Mouse (Mus musculus) neural tube, embryonic 14.5 days (tissue): Measurements from ENCODE around the gene Prdm4. TPM values are rescaled to one million over a fixed set of nuclear protein-coding genes. Genes with fewer than 3 reads are reported as not detected.

Experiments used
- ATAC-seq: fragments of 200-750 bp; cut with Nextera tagmentation; 2 replicates; pipeline ENCODE4 v1.8.0; 2017; ENCODE audit warnings: low read depth, mild to moderate bottlenecking, moderate TSS enrichment, moderate library complexity
- H3K27ac ChIP-seq: fragments of 300-500 bp; sonication (generic); 2 replicates; pipeline ENCODE4 v1.5.1; 2014; ENCODE audit warnings: low read depth, mild to moderate bottlenecking, control low read depth, low read length, moderate library complexity, mixed read lengths
- H3K27me3 ChIP-seq: fragments of 300-500 bp; sonication (generic); 2 replicates; pipeline ENCODE4 v1.6.1; 2014; ENCODE audit warnings: low read length; ENCODE audit not compliant: control insufficient read depth, insufficient read depth
- H3K36me3 ChIP-seq: fragments of 300-500 bp; sonication (generic); 2 replicates; pipeline ENCODE4 v1.6.1; 2014; ENCODE audit warnings: low read length, mixed read lengths; ENCODE audit not compliant: control insufficient read depth, insufficient read depth
- H3K4me1 ChIP-seq: fragments of 300-500 bp; sonication (generic); 2 replicates; pipeline ENCODE4 v1.6.1; 2014; ENCODE audit warnings: low read length; ENCODE audit not compliant: control insufficient read depth, insufficient read depth
- H3K4me2 ChIP-seq: fragments of 300-500 bp; sonication (generic); 2 replicates; pipeline ENCODE4 v1.6.1; 2014; ENCODE audit warnings: mild to moderate bottlenecking, low read depth, low read length, control low read depth
- H3K4me3 ChIP-seq: fragments of 300-500 bp; sonication (generic); 2 replicates; pipeline ENCODE4 v1.5.1; 2014; ENCODE audit warnings: low read depth, low read length, control low read depth, mixed read lengths
- H3K9ac ChIP-seq: fragments of 300-500 bp; sonication (generic); replicated peaks from 2 replicates; pipeline ENCODE4 v1.6.1; 2014; ENCODE audit warnings: low read depth, mild to moderate bottlenecking, control low read depth, low read length, mixed read lengths
- H3K9me3 ChIP-seq: fragments of 300-500 bp; sonication (generic); 2 replicates; pipeline ENCODE4 v1.6.1; 2016; ENCODE audit warnings: low read length; ENCODE audit not compliant: control insufficient read depth
- WGBS: fragments of 180-500 bp; shearing (Covaris S2); extraction: QIAGEN DNeasy Blood & Tissue Kit; methylation state at CpG from one replicate; pipeline ENCODE4 v1.1.7; 2014; 5-methylcytosine and 5-hydroxymethylcytosine counted together
- polyA plus RNA-seq: library from polyadenylated mRNA; unstranded; fragments of >200 nt; fragmentation: Nextera tagmentation; extraction: Ambion mirVana; gene quantifications from 2 replicates; pipeline ENCODE4 v1.2.1, GENCODE M21; 2014

Prdm4 gene
- polyA plus RNA-seq, 1 experiment from 2014 or later: 29.7 TPM

DNA sequence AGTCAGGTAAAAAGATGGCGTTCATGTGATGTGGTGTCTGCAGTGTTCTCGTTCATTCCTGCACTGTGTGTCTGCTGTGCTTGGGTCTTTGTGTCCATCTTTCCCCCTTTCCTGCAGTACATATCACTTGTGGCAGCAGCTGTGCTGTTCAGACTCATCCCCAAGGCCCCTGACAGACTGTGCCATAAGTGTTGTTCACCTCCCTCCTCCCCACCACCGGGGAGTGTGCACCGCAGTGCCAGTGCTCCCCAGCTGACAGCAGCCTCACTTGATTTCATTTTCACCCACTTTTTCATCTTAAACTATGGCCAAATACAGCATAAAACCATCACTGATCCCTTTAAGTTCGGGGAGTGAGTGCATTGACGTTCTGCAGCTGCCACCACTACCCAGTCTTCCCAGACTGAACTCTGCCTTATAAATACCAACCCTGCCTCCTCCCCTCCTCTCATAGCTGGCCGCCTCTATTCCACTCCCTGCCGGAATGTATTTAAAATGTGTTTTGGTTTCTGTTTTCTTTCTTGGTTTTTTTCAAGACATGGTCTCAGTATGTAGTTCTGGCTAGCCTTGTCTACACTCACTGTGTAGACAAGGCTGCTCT lies 37.0 kb downstream of the Prdm4 start:
- Histone ChIP-seq H3K27me3 (no peaks in the 10 kb centered on the region), H3K9me3 (no peaks in the 10 kb centered on the region), H3K4me3 (no peak overlapping the region), H3K9ac (no peak overlapping the region), H3K36me3 (peaks cover 71% of the 10 kb centered on the region), H3K4me2 (no peak overlapping the region), H3K4me1 (no peaks in the 10 kb centered on the region), H3K27ac (no peak overlapping the region)
- WGBS: 92% methylated on average over 8 of the region's 8 CpGs
- no peak for ATAC-seq

DNA sequence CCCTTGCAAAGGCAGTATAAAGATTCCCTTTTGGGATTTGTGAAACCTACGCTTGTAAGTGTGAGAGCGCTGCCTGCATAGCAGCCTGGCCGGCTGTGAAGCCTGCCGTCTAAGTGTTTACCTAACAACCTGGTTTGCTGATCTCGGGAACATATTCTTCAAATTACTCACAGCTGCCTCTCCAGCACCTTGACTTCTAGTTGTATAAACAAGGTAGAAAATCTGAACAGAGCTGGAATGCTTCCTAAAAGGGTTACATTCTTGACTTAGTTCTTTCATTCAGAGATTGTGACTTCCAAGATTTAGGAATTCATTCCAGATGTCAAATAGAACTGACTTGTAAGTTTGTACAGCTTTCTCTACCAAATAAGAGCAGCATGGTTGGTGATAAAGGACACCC lies 41.1 kb downstream of the Prdm4 start:
- H3K27ac ChIP-seq: no peak overlapping the region
- H3K27me3 ChIP-seq: no peaks in the 10 kb centered on the region; the same call in 1 of the 2 replicates
- WGBS: 92% methylated on average over 5 of the region's 5 CpGs
- H3K4me2 ChIP-seq: no peak overlapping the region
- no peak for ATAC-seq
- no peak overlapping the region for H3K9ac ChIP-seq
- peaks cover 8% of the 10 kb centered on the region for H3K4me1 ChIP-seq
- H3K9me3 ChIP-seq: no peaks in the 10 kb centered on the region
- peaks cover 53% of the 10 kb centered on the region for H3K36me3 ChIP-seq
- no peak overlapping the region for H3K4me3 ChIP-seq

DNA sequence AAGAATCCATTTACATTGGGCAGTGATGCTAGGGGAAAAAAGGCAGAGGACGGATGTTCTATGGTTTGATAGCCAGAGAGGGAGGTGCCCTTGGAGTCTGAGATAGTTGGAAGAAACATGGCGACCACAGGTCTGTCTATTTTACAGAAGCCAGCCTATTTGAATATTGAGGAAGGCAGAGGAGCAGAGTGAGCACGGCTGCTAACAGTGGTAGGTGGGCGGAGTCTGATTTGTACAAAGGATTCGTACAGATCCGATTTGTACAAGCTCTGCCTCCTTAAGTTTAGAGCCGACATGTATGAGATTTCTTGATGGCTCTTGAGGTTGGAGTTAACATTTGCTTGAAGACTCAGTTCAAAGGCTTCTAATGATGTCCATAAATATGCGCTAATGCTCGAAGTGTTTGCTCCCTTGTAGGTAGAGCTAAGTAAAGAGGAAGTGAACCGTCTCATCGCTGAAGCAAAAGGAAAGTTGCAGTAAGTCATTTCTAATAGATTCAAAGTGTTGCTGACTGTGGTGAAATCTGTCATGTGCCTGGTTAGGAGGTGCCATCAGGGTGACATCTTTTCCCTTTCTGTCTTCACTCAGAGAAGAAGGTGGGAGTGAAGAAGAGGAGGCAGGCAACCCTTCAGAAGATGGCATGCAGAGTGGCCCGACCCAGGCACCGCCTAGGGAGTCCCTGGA lies 42.9 kb downstream of the Prdm4 start:
- no peak for ATAC-seq
- Histone ChIP-seq H3K9me3 (no peaks in the 10 kb centered on the region), H3K27ac (no peak overlapping the region), H3K27me3 (no peaks in the 10 kb centered on the region; the same call in 1 of the 2 replicates), H3K4me3 (no peak overlapping the region), H3K4me1 (peaks cover 8% of the 10 kb centered on the region), H3K36me3 (peaks cover 39% of the 10 kb centered on the region), H3K9ac (no peak overlapping the region), H3K4me2 (no peak overlapping the region)
- WGBS: 94% methylated on average over 13 of the region's 13 CpGs

DNA sequence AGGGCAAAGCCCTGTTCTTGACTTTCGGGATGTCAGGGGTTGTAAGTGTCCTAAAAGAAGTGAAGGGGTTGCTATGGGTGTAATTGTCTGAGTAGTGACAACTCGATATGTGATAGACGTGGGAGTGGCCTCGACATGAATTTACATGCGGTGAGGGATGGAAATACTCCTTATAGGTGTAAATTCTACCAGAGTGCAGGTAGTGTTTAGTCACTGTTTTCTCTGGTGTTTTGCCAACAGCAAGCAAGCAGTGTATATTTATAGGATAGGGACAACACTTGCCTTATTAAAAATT lies 44.5 kb downstream of the Prdm4 start:
- Histone ChIP-seq H3K36me3 (peaks cover 26% of the 10 kb centered on the region), H3K9me3 (no peaks in the 10 kb centered on the region), H3K27ac (no peak overlapping the region), H3K4me2 (peak overlapping the region; percentile 86), H3K27me3 (no peaks in the 10 kb centered on the region; the same call in 1 of the 2 replicates), H3K4me3 (peak overlapping the region; percentile 99), H3K4me1 (peaks cover 8% of the 10 kb centered on the region), H3K9ac (peak overlapping the region; percentile 87)
- 7% methylated on average over 5 of the region's 5 CpGs for WGBS
- ATAC-seq: peak; percentile 42; the same call in 1 of the 2 replicates

DNA sequence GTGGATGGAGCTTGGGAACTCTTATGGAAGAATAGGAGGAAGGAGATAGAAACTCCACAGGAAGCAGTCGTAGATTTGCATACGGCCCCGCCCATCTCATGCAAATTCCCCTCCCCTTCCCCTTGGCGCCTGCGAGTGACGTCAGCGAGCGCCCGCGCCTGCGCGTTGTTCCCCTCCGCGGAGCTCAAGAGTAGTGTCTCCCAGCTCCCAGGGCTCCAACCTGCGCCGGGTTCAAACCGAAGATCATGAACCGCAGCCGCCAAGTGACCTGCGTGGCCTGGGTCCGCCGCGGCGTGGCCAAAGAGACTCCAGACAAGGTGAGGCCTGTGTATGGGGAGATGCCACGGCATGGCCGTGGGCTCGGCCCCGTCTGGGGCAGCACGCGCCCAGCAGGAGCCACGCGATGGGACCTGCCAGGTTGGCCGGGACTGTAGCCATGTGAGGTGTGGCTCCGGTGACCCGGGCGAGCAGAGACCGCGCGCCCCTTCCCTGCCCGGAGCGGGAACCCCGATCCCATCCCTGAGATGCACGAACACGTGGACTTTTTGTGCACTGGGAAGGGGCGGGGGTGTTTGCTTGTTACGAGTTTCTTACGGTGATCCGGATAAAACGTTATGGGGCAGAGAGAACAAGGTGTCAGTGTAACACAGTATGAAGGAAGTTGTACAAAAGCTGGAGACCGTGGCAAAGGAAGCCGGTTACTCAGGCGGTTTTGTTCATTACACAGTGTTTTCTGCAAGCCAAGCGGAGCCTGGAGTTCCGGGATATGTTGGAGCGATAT lies 45.1 kb downstream of the Prdm4 start:
- Histone ChIP-seq H3K27ac (peak overlapping the region; percentile 46; the same call in 1 of the 2 replicates), H3K4me2 (peak overlapping the region; percentile 86), H3K4me3 (peak overlapping the region; percentile 99), H3K27me3 (no peaks in the 10 kb centered on the region; the same call in 1 of the 2 replicates), H3K4me1 (peaks cover 8% of the 10 kb centered on the region), H3K9me3 (no peaks in the 10 kb centered on the region), H3K9ac (peak overlapping the region; percentile 87), H3K36me3 (peaks cover 21% of the 10 kb centered on the region)
- peak; percentile 97 for ATAC-seq
- under 1% methylated on average over 55 of the region's 55 CpGs for WGBS

DNA sequence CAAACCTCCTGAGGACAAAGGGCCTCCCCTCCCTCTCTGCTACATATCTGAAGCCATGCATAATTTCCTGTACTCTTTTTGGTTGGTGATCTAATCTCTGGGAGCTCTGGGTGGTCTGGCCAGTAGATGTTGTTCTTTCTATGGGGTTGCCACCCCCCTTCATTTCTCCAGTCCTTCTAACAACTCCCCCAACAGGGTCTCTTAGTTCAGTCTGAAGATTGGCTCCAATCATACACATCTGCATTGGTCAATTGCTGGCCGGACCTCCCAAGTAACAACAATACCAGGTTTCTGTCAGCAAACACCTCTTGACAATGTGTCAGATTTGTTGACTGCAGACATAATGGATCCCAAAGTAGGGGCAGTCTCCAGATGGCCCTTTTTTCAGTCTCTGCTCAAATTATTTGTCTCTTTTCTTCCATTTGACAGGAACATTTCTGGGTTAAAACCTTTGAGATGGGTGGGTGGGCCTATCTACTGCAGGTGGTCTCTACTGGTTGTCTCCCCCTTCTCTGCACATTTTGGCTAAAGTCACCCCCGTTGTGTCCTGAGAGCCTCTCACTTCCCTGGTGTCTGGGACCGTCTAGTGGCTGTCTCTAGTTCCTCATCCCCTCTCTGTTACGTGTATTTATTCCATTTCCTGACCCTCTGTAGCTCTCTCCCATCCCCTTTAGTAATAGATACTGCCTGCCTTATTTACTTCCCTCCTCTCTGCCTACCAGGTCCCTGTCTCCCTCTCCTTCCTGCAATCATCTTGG lies 70.7 kb downstream of the Prdm4 start:
- Histone ChIP-seq H3K27ac (no peak overlapping the region), H3K9me3 (no peaks in the 10 kb centered on the region), H3K4me2 (no peak overlapping the region), H3K36me3 (no peaks in the 10 kb centered on the region), H3K9ac (no peak overlapping the region), H3K27me3 (no peaks in the 10 kb centered on the region), H3K4me1 (no peaks in the 10 kb centered on the region), H3K4me3 (no peak overlapping the region)
- no peak for ATAC-seq
- whole genome bisulfite sequencing: 85% methylated on average over 4 of the region's 4 CpGs

Other genes starting within 250 kb of the Prdm4 start
- 72.6 and 75.7 TPM in 2 replicates for gene Pwp1, start 87.6 kb downstream of the Prdm4 start, polyA plus RNA-seq
- gene Ascl4, start 10.5 kb upstream of the Prdm4 start, polyA plus RNA-seq: 0.23 and 0.30 TPM in 2 replicates
- 142 and 159 TPM in 2 replicates for gene Rtcb, start 40.7 kb upstream of the Prdm4 start, polyA plus RNA-seq
- gene Bpifc, start 94.8 kb upstream of the Prdm4 start, polyA plus RNA-seq: not detected in 2 replicates
- 24.9 and 26.2 TPM in 2 replicates for gene Fbxo7, start 104.8 kb upstream of the Prdm4 start, polyA plus RNA-seq